Mouse (Mus musculus) layer of hippocampus, adult 18-20 months (tissue): ENCODE data around the gene Sox4. TPM values are rescaled to one million over a fixed set of nuclear protein-coding genes. Genes with fewer than 3 reads are reported as not detected.

Experiments
- DNase-seq, 2 experiments: peaks; one replicate each; pipeline ENCODE4 v3.0.0; 2022; ENCODE audit warnings: low spot score in 2 of 2
- total RNA-seq, 2 experiments: library from RNA; stranded (reverse); gene quantifications; 2 replicates each; pipeline ENCODE4 v1.2.3; 2021

Gene Sox4
- total RNA-seq, 2 experiments from 2014 or later: 15.7 to 17.0 TPM

DNA sequence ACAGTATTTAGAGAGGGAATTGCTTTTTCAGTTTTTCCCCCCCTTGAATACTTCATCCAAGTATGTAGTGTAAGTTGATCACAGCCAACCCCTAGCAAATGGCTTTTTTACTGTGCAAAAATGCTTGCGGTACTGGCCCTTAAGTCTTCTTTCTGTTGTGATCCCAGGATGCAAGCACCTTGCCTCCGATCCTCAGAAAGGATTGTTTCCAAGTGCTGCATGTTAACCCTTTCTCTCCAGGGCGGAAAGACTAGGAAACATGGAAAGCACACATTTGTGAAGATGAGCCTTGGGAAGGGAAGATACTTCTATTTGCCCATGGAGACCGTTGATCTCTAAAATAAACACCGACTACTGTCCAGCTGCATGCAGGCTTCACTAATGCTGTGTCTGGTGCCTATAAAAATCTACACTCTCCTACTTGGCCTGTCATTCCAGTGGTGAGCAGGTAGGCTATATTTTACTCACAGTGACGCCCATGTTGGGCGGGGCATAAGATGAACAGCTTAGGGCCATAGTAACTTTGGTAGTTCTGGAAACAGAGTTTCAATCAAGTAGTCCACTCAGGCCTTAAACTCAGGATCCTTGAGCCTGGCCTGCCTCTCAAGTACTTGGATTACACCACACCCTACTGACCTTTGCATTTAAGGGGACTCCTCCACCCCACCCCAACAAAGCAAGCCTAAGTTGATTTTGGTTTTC, 5.6 kb downstream of the Sox4 start:
- no peak for DNase-seq

DNA sequence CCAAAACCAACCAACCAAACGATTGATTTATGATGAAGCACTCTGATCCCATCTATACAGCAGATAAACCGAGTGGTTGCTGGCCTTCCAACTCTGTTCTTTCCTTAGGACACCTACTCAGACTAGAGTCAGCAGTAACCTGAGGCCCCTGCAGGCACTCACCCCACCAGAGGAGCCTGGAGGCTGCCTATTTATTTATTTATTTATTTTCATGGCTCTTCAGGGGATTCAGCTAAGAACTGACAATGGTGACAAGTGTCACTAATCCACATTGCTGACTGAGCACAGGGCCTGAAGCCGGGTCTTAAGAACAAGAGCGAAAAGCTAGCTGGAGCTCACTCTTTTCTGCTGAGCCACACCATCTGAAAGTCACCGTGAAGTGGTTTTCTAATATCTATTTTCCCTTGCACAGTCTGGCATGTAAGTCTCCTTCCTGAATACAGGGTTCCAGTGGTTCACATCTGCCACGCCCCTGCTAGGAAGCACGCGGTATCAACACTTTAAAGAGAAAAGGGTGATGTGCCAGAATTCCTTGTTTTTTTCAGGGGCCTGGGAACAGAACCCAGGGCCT, 6.9 kb downstream of the Sox4 start:
- DNase-seq: no peak

DNA sequence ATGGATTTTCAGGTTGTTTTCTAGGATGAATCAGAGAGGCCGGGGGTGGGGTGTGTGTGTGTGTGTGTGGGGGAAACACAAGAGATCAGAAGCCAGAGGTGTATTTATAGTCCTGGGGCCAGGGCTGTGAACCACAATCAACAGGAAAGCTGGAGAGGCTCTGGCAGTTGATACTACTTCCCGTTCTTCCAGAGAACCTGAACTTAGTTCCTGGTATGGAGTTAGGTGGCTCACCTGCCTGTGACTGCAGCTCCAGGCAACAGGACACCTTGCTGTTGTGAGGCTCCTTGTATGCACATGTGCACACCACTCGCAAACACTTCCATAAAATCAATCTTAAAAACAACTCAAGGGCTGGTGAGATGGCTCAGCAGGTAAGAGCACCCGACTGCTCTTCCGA, 7.8 kb downstream of the Sox4 start:
- DNase-seq: no peak

DNA sequence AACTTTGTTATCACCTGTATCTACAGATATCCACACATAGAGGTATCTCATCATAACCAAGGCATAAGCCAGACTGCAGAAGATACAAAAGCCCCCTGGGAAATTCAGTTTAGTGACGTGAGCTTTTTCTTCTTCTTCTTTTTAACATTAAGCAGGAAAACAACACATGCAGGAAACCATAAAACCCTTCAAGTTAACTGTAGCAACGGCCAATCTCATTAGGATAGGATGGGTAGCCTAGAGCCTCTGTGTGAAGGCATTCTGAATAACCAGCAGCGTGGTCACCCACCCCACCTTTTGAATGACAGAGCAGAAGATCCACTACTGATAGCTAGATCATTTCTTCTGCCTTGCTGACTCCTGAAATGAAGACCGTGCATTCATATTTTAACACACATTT, 10.6 kb downstream of the Sox4 start:
- DNase-seq: no peak

DNA sequence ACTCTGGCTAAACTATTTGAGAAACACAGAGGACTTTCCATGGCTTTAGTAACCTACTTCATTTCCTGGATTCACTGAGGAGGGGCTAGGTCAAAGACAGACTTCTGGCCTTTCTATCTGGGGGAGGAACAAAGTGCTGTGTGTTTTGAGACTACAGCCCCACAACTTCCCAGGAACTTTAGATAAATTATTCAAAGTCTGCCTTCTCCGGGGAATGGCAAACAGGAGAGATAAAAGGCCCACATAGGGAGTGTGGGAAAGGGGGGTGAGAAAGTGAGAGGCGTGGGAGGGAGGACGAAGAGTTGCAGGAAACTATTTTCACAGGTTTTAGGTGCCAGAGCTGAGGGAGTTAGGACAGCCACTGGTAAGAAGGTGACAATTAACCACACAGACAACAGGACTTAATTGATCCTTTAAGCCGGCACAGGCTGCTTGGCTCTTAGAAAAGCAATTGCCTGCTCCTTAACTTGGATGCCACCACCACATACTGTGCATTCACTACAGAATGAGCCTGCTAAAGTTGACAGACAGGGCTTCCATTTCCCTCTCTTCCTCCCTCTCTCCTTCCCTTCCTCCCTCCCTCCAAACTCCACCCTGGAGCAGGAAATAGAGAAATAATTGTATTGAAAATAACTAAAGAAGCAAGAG, 11.4 kb downstream of the Sox4 start:
- DNase-seq: no peak

DNA sequence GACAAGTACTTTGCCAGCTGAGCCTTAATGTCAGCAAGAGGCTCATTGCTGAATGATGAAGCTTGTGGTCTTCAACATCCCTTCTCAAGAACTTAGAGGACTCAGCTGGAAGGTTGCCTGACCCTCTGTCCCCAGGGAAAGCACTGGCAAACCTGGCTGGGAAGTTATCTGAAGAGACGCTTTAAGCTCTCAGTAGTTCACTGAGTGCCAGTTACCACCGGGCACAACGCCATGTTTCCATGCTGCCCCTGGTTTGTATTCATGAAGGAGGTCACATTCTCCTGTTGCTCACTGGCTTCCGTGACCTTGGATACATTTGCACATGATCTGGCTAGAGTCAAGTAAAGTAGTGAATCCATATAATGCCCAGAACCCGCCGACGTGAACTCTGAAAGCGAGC, 20.1 kb downstream of the Sox4 start:
- no peak for DNase-seq

DNA sequence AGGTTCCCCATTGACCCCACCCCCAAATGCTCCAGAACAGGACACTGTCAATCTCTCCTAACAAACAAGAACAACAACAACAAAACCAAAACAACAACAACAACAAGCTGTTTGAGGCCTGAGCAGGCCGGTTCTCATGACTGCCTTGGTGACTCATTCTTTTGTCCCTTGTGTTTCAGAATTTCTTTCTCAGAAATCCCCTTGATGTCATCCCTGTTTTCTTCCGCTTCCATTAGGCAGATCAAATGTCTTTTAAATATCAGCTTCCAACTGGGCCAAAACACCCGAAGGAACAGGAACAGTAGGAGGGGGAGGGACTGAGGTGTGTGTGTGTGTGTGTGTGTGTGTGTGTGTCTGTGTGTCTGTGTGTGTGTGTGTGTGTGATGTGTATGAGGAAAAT, 21.7 kb downstream of the Sox4 start:
- no peak for DNase-seq

DNA sequence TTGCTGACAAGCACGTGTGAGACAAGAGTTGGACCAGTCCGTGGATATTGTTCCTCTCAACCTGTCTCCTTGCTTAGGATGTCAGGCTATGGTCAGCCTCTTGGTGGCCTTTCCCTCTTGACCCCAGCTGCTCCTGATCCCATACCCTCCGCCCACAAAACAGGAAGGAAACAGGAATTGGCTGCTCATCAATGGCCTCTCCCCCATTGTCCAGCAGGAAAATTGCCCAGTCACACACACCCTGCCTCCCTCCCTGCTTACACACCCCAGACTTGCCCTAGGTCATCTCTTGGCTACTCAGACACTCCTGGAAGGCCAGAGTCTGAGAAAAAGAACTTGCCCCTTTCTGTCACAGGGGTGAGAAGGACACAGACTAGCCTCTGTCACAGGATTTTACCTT, 22.2 kb downstream of the Sox4 start:
- no peak for DNase-seq

DNA sequence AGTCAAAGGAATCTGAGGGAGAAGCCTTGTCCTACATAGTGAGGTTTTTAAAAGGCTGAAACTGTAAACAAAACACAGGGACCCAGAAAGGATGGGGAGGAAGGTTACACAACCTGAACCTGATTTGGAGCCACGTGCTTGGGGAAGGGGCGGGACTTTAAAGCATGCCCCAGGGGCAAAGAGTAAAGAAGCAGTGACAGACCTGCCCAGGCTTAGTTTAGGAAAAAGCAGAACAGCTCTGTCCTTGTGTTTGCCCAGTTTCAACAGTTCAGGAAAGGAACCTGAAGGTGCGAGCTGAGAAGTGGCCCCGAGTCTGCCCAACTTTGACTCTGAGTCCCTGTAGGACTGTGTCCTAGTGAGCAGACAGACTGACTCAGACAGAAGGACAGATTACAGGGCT, 23.1 kb downstream of the Sox4 start:
- DNase-seq: no peak

DNA sequence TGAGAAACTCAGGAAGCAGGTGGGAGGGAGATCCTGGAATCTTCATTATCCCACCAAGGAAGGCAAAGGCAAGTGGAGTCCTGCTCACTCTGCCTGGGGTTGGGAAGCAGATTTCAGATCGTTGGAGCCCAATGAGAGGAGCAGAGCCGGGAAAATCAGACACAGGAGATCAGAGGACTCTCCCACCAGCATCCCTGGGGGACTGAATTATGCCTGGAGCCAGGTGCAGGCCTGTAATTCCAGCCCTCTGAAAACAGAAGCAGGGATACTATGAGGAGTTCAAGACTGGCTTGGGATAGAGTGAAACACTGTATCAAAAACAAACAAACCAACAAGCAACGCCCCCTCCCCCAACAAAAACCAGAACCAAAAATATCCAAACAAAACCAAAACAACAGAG, 23.6 kb downstream of the Sox4 start:
- no peak for DNase-seq

DNA sequence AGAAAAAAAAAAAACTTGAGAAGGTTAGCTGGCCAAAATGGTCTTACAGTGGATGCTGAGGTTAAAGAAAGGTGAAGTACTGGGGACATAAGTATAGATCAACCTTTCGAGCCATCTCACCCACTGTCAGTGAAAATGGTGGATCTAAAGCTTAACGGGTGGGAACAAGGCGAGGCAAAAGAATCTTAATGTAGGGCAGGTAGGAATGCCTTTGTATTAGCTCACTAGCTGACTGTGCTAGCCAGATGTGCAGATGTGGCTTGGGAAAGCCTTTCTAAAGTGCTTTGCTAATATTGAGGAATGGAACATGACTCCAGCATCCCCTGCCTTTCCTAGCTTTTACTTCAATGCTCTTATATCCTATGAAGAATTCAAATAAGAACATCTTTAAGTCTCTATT, 30.4 kb downstream of the Sox4 start:
- no peak for DNase-seq

DNA sequence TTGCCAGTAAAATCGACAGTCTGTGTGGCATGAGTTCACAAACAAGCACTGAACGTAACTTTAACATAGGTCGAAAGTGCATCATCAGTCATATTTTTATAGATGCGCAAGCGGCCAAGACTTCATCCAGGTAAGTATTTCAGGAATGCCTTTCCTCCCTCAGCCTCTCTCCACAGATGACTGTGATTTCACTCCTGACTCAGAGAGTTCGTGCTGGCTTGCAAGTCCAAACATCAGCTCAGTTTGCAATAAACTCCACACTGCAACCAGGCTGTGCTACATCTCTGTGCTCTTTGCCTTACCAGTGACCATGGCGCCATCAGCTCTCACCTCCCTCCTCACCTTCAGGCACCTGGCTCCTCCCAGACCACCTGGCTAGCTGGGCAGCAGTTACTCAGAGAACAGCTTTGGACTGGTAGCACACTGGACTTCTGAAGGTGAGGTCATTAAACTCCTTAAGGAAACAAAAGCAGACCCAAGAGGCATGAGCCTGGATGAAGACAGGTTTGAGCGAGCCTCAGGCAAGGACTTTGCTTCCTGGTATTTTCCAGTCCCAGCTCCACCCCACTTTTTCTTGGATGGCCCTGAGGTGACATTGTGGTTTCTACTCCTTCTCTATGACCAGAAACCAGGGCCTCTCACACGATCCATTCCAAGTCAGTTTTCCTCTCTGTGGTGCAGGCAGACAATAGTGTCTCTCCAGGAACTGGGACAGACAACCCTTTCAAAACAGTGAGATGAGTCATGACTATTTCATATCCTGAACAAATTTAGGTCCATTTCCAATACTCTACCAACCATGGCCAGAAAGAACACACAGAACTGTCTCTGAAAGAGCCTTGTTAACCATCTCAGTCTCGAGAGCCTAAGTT, 35.9 kb downstream of the Sox4 start:
- no peak for DNase-seq

DNA sequence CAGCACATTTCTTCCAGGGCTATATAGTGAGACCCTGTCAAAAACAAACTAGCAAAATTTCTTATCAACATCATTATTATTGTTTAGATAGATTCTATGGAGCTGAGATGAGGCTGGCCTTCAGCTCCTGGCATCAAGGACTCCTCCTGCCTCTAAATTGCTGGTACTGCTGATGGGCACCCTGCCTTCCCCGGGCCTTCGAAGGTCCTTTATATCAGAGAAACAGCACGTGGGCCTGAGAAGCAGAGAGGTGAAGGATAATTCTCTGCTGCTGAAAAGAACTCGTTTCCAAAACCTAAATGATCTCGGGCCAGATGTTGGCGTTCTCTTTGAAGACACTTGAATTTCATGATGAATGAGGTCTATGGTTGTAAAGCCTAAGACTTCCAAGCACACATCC, 39.9 kb downstream of the Sox4 start:
- no peak for DNase-seq

DNA sequence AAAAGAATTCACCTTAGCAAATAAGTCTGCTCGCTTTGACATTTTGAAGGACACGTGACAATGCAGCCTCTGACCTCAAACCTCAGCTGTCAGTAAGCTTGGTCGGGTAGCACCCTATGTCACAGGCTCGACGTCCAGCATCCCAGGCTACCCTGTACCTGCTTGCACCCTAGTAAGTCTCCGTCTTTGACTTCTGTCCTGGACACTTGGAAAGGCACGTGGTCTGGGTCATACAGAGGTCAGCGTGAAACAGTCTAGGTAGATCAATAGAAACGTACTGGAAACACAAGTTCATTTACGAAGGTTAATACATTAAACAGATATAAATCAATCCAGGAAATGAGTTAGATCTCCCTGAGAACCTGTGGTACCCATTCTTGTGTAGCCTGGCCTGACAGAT, 46.5 kb downstream of the Sox4 start:
- no peak for DNase-seq
